Mouse (Mus musculus): ENCODE measurements around the gene Tmem236. TPM values are rescaled to one million over a fixed set of nuclear protein-coding genes. Genes with fewer than 3 reads are reported as not detected.

Tmem236 gene
- total RNA-seq (2015; ENCODE audit: low replicate concordance), result not detected in 2 replicates
- 0.56 and 0.60 TPM in 2 replicates for total RNA-seq (2017; ENCODE audit: low replicate concordance)

- ATAC-seq (replicated peaks; ENCODE audit: low FRiP score, poor library complexity, severe bottlenecking), result no peak
These were observed at the start of gene Tmem236 for GRCm38 (mm10) chr2:14174334-14174733. TSS of gene Tmem236 (plus strand) at chr2:14174523.

GRCm38 (mm10) chr2:14126387-14126786 is 47.9 kb upstream of the Tmem236 start:
- ATAC-seq (replicated peaks; ENCODE audit: low FRiP score, poor library complexity, severe bottlenecking), result no peak

- no peak for ATAC-seq (replicated peaks; ENCODE audit: low FRiP score, poor library complexity, severe bottlenecking)
These were observed 46.7 kb upstream of the Tmem236 start for GRCm38 (mm10) chr2:14127629-14128028.

GRCm38 (mm10) chr2:14130641-14131339 is 43.5 kb upstream of the Tmem236 start:
- ATAC-seq (replicated peaks; ENCODE audit: low FRiP score, poor library complexity, severe bottlenecking), result no peak

GRCm38 (mm10) chr2:14132468-14133326 is 41.6 kb upstream of the Tmem236 start:
- no peak for ATAC-seq (replicated peaks; ENCODE audit: low FRiP score, poor library complexity, severe bottlenecking)

- no peak for ATAC-seq (replicated peaks; ENCODE audit: low FRiP score, poor library complexity, severe bottlenecking)
These were observed 37.4 kb upstream of the Tmem236 start for GRCm38 (mm10) chr2:14136906-14137305.

GRCm38 (mm10) chr2:14139590-14139989 is 34.7 kb upstream of the Tmem236 start:
- ATAC-seq (replicated peaks; ENCODE audit: low FRiP score, poor library complexity, severe bottlenecking), result no peak

- no peak for ATAC-seq (replicated peaks; ENCODE audit: low FRiP score, poor library complexity, severe bottlenecking)
These were observed 34.3 kb upstream of the Tmem236 start for GRCm38 (mm10) chr2:14140044-14140443.

- ATAC-seq (replicated peaks; ENCODE audit: low FRiP score, poor library complexity, severe bottlenecking), result no peak
These were observed 29.0 kb upstream of the Tmem236 start for GRCm38 (mm10) chr2:14145311-14145710.

- no peak for ATAC-seq (replicated peaks; ENCODE audit: low FRiP score, poor library complexity, severe bottlenecking)
These were observed 27.4 kb upstream of the Tmem236 start for GRCm38 (mm10) chr2:14146913-14147312.

GRCm38 (mm10) chr2:14150829-14151228 is 23.5 kb upstream of the Tmem236 start:
- ATAC-seq (replicated peaks; ENCODE audit: low FRiP score, poor library complexity, severe bottlenecking), result no peak

- ATAC-seq (replicated peaks; ENCODE audit: low FRiP score, poor library complexity, severe bottlenecking), result no peak
These were observed 22.5 kb upstream of the Tmem236 start for GRCm38 (mm10) chr2:14151854-14152253.

GRCm38 (mm10) chr2:14159047-14159446 is 15.3 kb upstream of the Tmem236 start:
- ATAC-seq (replicated peaks; ENCODE audit: low FRiP score, poor library complexity, severe bottlenecking), result no peak

GRCm38 (mm10) chr2:14159756-14160155 is 14.6 kb upstream of the Tmem236 start:
- ATAC-seq (replicated peaks; ENCODE audit: low FRiP score, poor library complexity, severe bottlenecking), result no peak

GRCm38 (mm10) chr2:14164459-14165030 is 9.8 kb upstream of the Tmem236 start:
- ATAC-seq (replicated peaks; ENCODE audit: low FRiP score, poor library complexity, severe bottlenecking), result no peak

- ATAC-seq (replicated peaks; ENCODE audit: low FRiP score, poor library complexity, severe bottlenecking), result no peak
These were observed 9.3 kb upstream of the Tmem236 start for GRCm38 (mm10) chr2:14165066-14165465.

GRCm38 (mm10) chr2:14165618-14166344 is 8.5 kb upstream of the Tmem236 start:
- no peak for ATAC-seq (replicated peaks; ENCODE audit: low FRiP score, poor library complexity, severe bottlenecking)

GRCm38 (mm10) chr2:14167721-14168120 is 6.6 kb upstream of the Tmem236 start:
- no peak for ATAC-seq (replicated peaks; ENCODE audit: low FRiP score, poor library complexity, severe bottlenecking)

- ATAC-seq (replicated peaks; ENCODE audit: low FRiP score, poor library complexity, severe bottlenecking), result no peak
These were observed 2.3 kb downstream of the Tmem236 start for GRCm38 (mm10) chr2:14176460-14177193.

Measured in erythroblast, adult 5-6 weeks (primary cell).